Comparison of ENCODE assay signal across 18 mouse cellular contexts in genomic region chr4:55672288-55672687, GRCm38 (mm10).
DNase-seq lines count a peak whose midpoint lies in the region; TF ChIP-seq lines count a peak whose summit lies in the region.
"Had no signal": no experiment of that assay in that cellular context is flagged by ENCODE, and none has a peak within 500 bp of the region (broad histone marks: within the 10 kb centered on the region; RNA-seq: fewer than 3 reads in every experiment).

No protein-coding gene starts in this region.

- H3K27me3 ChIP-seq in midbrain, embryonic 10.5 days (ENCODE audit: low read depth, poor library complexity, severe bottlenecking), result no peaks in the 10 kb centered on the region
- H3K27me3 ChIP-seq: CH12.LX; embryonic facial prominence, embryonic 15.5 days; forebrain, embryonic 12.5 days; hindbrain, embryonic 15.5 days; lung, embryonic 15.5 days had no signal

- no peak for TF ChIP-seq POLR2A in lung, adult 2 months (IDR thresholded peaks at IDR 0.05; ENCODE audit: borderline replicate concordance, extremely low read depth, low read depth, low read length)

- H3K36me3 ChIP-seq in midbrain, embryonic 10.5 days, result no peaks in the 10 kb centered on the region
- H3K36me3 ChIP-seq: embryonic facial prominence, embryonic 15.5 days; forebrain, embryonic 12.5 days; heart, embryonic 13.5 days; hindbrain, embryonic 15.5 days; lung, embryonic 15.5 days had no signal

- H3K27ac ChIP-seq in midbrain, embryonic 10.5 days (replicated peaks), result no peak overlapping the region
- H3K27ac ChIP-seq: embryonic facial prominence, embryonic 15.5 days; forebrain, embryonic 12.5 days; heart, embryonic 13.5 days; hindbrain, embryonic 15.5 days; kidney, postnatal 0 days; lung, embryonic 15.5 days had no signal

- WGBS in lung, adult 2 months, result 41% methylated on average over 6 of the region's 6 CpGs
- WGBS in midbrain, embryonic 10.5 days, result 76% methylated on average over 6 of the region's 6 CpGs

- no peak for TF ChIP-seq CTCF in lung, adult 2 months (IDR thresholded peaks at IDR 0.05; ENCODE audit: insufficient read depth, low read length)

- no peaks in the 10 kb centered on the region for H3K9me3 ChIP-seq in midbrain, embryonic 10.5 days (replicated peaks)
- H3K9me3 ChIP-seq: embryonic facial prominence, embryonic 15.5 days; forebrain, embryonic 12.5 days; heart, embryonic 13.5 days; hindbrain, embryonic 15.5 days; lung, embryonic 15.5 days had no signal

- H3K4me1 ChIP-seq in lung, adult 2 months (ENCODE audit: control insufficient read depth, insufficient read depth, low read length), result peaks cover 10% of the 10 kb centered on the region; the same call in 1 of the 2 replicates
- H3K4me1 ChIP-seq in midbrain, embryonic 10.5 days, result 0 out of 2 replicates have a peak, but pooled peaks cover 4% of the 10 kb centered on the region
- H3K4me1 ChIP-seq: embryonic facial prominence, embryonic 15.5 days; forebrain, embryonic 12.5 days; hindbrain, embryonic 15.5 days; lung, embryonic 15.5 days had no signal

- peak; percentile 34 to 51 for DNase-seq in adrenal gland, adult (ENCODE audit: inconsistent age in 2 of 2, low spot score in 1 of 2)
- no peak for DNase-seq in adrenal gland, postnatal 10 days
- DNase-seq in lung, adult 18-20 months, result peak; percentile 67 to 78
- DNase-seq in lung, adult 2 months, result no peak
- DNase-seq in kidney, postnatal 36 days, result peak; percentile 50 to 79
- no peak for DNase-seq in spleen, postnatal 10 days (ENCODE audit: low spot score in 2 of 2)
- no peak for DNase-seq in urinary bladder, postnatal 10 days (ENCODE audit: low spot score)
- DNase-seq in midbrain, embryonic 10.5 days (ENCODE audit: low spot score), result no peak
- DNase-seq: midbrain, embryonic 14.5 days; right cerebral cortex, postnatal 4 days; thymus, postnatal 25 days had no signal

- H3K4me3 ChIP-seq in lung, adult 2 months (replicated peaks; ENCODE audit: extremely low read depth, low read depth, low read length), result no peak overlapping the region
- no peak overlapping the region for H3K4me3 ChIP-seq in midbrain, embryonic 10.5 days
- H3K4me3 ChIP-seq: embryonic facial prominence, embryonic 15.5 days; forebrain, embryonic 12.5 days; heart, embryonic 13.5 days; hindbrain, embryonic 15.5 days; lung, embryonic 15.5 days had no signal

Comparison
In these comparisons a context has a peak if more than half of its experiments do, and no peak if none do; other contexts are left out.
1. DNase-seq: peak in adrenal gland, adult (2 of 2), lung, adult 18-20 months (2 of 2) and kidney, postnatal 36 days (2 of 2); none in adrenal gland, postnatal 10 days (single experiment), lung, adult 2 months (single experiment), spleen, postnatal 10 days (0 of 2), urinary bladder, postnatal 10 days (single experiment) and midbrain, embryonic 10.5 days (single experiment).